Comparison of ENCODE assay signal across 9 mouse cellular contexts in the genomic region with DNA sequence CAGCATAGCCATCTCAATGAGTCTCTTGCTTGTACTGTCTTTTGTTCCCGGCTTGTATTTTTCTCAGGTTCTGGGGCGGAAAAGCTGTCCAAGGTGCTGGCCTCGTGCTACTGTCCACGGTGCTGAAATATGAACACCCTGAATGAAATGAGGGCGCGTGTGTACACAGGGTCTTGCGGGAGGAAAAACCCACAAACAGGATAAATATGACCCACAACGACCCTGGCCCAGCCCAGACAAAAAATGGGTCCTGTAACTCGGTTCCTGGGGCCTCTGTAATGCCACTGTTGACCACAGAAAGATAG. TPM values are rescaled to one million over a fixed set of nuclear protein-coding genes. Genes with fewer than 3 reads are reported as not detected.
DNase-seq lines count a peak whose midpoint lies in the region; ATAC-seq and TF ChIP-seq lines count a peak whose summit lies in the region.
"Had no signal": no experiment of that assay in that cellular context is flagged by ENCODE, and none has a peak within 500 bp of the region (broad histone marks: within the 10 kb centered on the region; RNA-seq: fewer than 3 reads in every experiment).

No protein-coding gene starts in this region.

- H3K9ac ChIP-seq in hindbrain, embryonic 14.5 days, result peak overlapping the region; percentile 87; the same call in 1 of the 2 replicates
- H3K9ac ChIP-seq: liver, embryonic 13.5 days had no signal

- ATAC-seq in hindbrain, embryonic 14.5 days (ENCODE audit: low FRiP score), result no peak
- peak; percentile 85 for ATAC-seq in megakaryocyte progenitor cell, adult 5-6 weeks (replicated peaks; ENCODE audit: poor library complexity)
- no peak for ATAC-seq in frontal cortex, adult (ENCODE audit: low TSS enrichment)

- H3K9me3 ChIP-seq in heart, embryonic 10.5 days, result no peaks in the 10 kb centered on the region
- H3K9me3 ChIP-seq in hindbrain, embryonic 14.5 days (ENCODE audit: control insufficient read depth, low read length), result no peaks in the 10 kb centered on the region
- H3K9me3 ChIP-seq: liver, embryonic 13.5 days had no signal

- peaks cover 18% of the 10 kb centered on the region for H3K4me1 ChIP-seq in heart, embryonic 10.5 days
- H3K4me1 ChIP-seq in hindbrain, embryonic 14.5 days (replicated peaks; ENCODE audit: control insufficient read depth, insufficient read depth, low read length), result peaks cover 27% of the 10 kb centered on the region

- no peak for TF ChIP-seq CTCF in gastrocnemius, adult 2 months (IDR thresholded peaks at IDR 0.05)

- no peak overlapping the region for H3K4me3 ChIP-seq in heart, embryonic 10.5 days
- H3K4me3 ChIP-seq in hindbrain, embryonic 14.5 days (replicated peaks; ENCODE audit: low read length), result peak overlapping the region; percentile 70
- no peak overlapping the region for H3K4me3 ChIP-seq in gastrocnemius, adult 2 months
- H3K4me3 ChIP-seq: liver, embryonic 13.5 days had no signal

- DNase-seq in heart, postnatal 36 days, result peak; percentile 56 to 63
- DNase-seq in heart, embryonic 10.5 days (ENCODE audit: low spot score), result no peak
- DNase-seq in NIH3T3 (ENCODE audit: low read depth), result peak; percentile 73
- peak; percentile 42 for DNase-seq in hindbrain, embryonic 14.5 days (ENCODE audit: low spot score)
- no peak for DNase-seq in gastrocnemius, adult 2 months
- DNase-seq in right cerebral cortex, postnatal 14 days, result no peak
- DNase-seq: liver, embryonic 13.5 days had no signal

- H3K36me3 ChIP-seq in heart, embryonic 10.5 days, result no peaks in the 10 kb centered on the region
- H3K36me3 ChIP-seq in hindbrain, embryonic 14.5 days (replicated peaks; ENCODE audit: control insufficient read depth, insufficient read depth), result no peaks in the 10 kb centered on the region
- H3K36me3 ChIP-seq: liver, embryonic 13.5 days had no signal

- H3K27me3 ChIP-seq in heart, embryonic 10.5 days (ENCODE audit: insufficient read depth, poor library complexity, severe bottlenecking), result peaks cover 93% of the 10 kb centered on the region
- peaks cover 68% of the 10 kb centered on the region for H3K27me3 ChIP-seq in hindbrain, embryonic 14.5 days (ENCODE audit: control insufficient read depth, insufficient read depth, low read length)

- intact Hi-C loops in heart, postnatal 36 days (cut with DNase I), result no loop called here
- intact Hi-C loops in gastrocnemius, adult 2 months (cut with DNase I), result no loop called here

- H3K27ac ChIP-seq in heart, embryonic 10.5 days, result no peak overlapping the region
- no peak overlapping the region; the same call in 1 of the 2 replicates for H3K27ac ChIP-seq in hindbrain, embryonic 14.5 days
- no peak overlapping the region for H3K27ac ChIP-seq in gastrocnemius, adult 2 months
- H3K27ac ChIP-seq: liver, embryonic 13.5 days had no signal

- 18% methylated on average over 9 of the region's 9 CpGs for WGBS in heart, embryonic 10.5 days
- 11% methylated on average over 9 of the region's 9 CpGs for WGBS in hindbrain, embryonic 14.5 days

- peak overlapping the region; percentile 82 for H3K4me2 ChIP-seq in hindbrain, embryonic 14.5 days (replicated peaks)
- H3K4me2 ChIP-seq: liver, embryonic 13.5 days had no signal

RNA-seq across cellular contexts. Expression of a gene that starts 0.4 kb away (rescaled TPM):
- total RNA-seq in heart, postnatal 36 days (2021), result not detected
- polyA plus RNA-seq in heart, embryonic 10.5 days (2016; fragmentation: Nextera tagmentation; extraction: Ambion mirVana), result 0.21 and 0.34 TPM in 2 replicates
- polyA plus RNA-seq in hindbrain, embryonic 14.5 days (2014; fragmentation: Nextera tagmentation; extraction: Ambion mirVana), result 1.1 and 1.8 TPM in 2 replicates
- not detected in 2 replicates for total RNA-seq in megakaryocyte progenitor cell, adult 5-6 weeks (2015)
- total RNA-seq in megakaryocyte progenitor cell, adult 5-6 weeks (2017), result not detected in 2 replicates
- total RNA-seq in gastrocnemius, adult 2 months (2021), result not detected

RNA-seq across cellular contexts. Expression of a gene that starts 10.0 kb away (rescaled TPM):
- under 1 TPM; 0.11 to 0.14 TPM for total RNA-seq in heart, postnatal 36 days (2021)
- polyA plus RNA-seq in heart, embryonic 10.5 days (2016; fragmentation: Nextera tagmentation; extraction: Ambion mirVana), result 0.09 and 0.16 TPM in 2 replicates
- polyA plus RNA-seq in hindbrain, embryonic 14.5 days (2014; fragmentation: Nextera tagmentation; extraction: Ambion mirVana), result 69.7 and 76.5 TPM in 2 replicates
- not detected in 2 replicates for total RNA-seq in megakaryocyte progenitor cell, adult 5-6 weeks (2015)
- 0.03 TPM in 1 of 2 replicates, not detected in the other for total RNA-seq in megakaryocyte progenitor cell, adult 5-6 weeks (2017)
- under 1 TPM in 1 of 2 experiments, not detected in 1; 0.17 TPM for total RNA-seq in gastrocnemius, adult 2 months (2021)

RNA-seq across cellular contexts. Expression of a gene that starts 22.0 kb away (rescaled TPM):
- 1 to 10 TPM in 1 of 2 experiments, not detected in 1; 1.0 TPM for total RNA-seq in heart, postnatal 36 days (2021)
- polyA plus RNA-seq in heart, embryonic 10.5 days (2016; fragmentation: Nextera tagmentation; extraction: Ambion mirVana), result not detected in 2 replicates
- polyA plus RNA-seq in hindbrain, embryonic 14.5 days (2014; fragmentation: Nextera tagmentation; extraction: Ambion mirVana), result not detected in 2 replicates
- total RNA-seq in megakaryocyte progenitor cell, adult 5-6 weeks (2015), result not detected in 2 replicates
- total RNA-seq in megakaryocyte progenitor cell, adult 5-6 weeks (2017), result not detected in 2 replicates
- total RNA-seq in gastrocnemius, adult 2 months (2021), result not detected
- polyA plus RNA-seq: liver, embryonic 13.5 days had no signal

RNA-seq across cellular contexts. Expression of a gene that starts 22.2 kb away (rescaled TPM):
- 100 to 1,000 TPM; 633 to 676 TPM for total RNA-seq in heart, postnatal 36 days (2021)
- 810 and 835 TPM in 2 replicates for polyA plus RNA-seq in heart, embryonic 10.5 days (2016; fragmentation: Nextera tagmentation; extraction: Ambion mirVana)
- 1,143 and 1,221 TPM in 2 replicates for polyA plus RNA-seq in hindbrain, embryonic 14.5 days (2014; fragmentation: Nextera tagmentation; extraction: Ambion mirVana)
- 266 and 310 TPM in 2 replicates for total RNA-seq in megakaryocyte progenitor cell, adult 5-6 weeks (2015)
- 340 and 388 TPM in 2 replicates for total RNA-seq in megakaryocyte progenitor cell, adult 5-6 weeks (2017)
- 100 to 1,000 TPM; 151 to 245 TPM for total RNA-seq in gastrocnemius, adult 2 months (2021)

RNA-seq across cellular contexts. Expression of a gene that starts 22.4 kb away (rescaled TPM):
- total RNA-seq in heart, postnatal 36 days (2021), result 10 to 100 TPM; 48.6 to 56.7 TPM
- 104 and 119 TPM in 2 replicates for polyA plus RNA-seq in heart, embryonic 10.5 days (2016; fragmentation: Nextera tagmentation; extraction: Ambion mirVana)
- polyA plus RNA-seq in hindbrain, embryonic 14.5 days (2014; fragmentation: Nextera tagmentation; extraction: Ambion mirVana), result 47.8 and 48.4 TPM in 2 replicates
- total RNA-seq in megakaryocyte progenitor cell, adult 5-6 weeks (2015), result 136 and 178 TPM in 2 replicates
- total RNA-seq in megakaryocyte progenitor cell, adult 5-6 weeks (2017), result 109 and 162 TPM in 2 replicates
- 10 to 100 TPM; 22.1 to 25.9 TPM for total RNA-seq in gastrocnemius, adult 2 months (2021)

Comparison
In these comparisons a context has a peak if more than half of its experiments do, and no peak if none do; other contexts are left out.
1. DNase-seq: peak in heart, postnatal 36 days (2 of 2), NIH3T3 (single experiment) and hindbrain, embryonic 14.5 days (single experiment); none in heart, embryonic 10.5 days (single experiment), gastrocnemius, adult 2 months (single experiment) and right cerebral cortex, postnatal 14 days (single experiment).